Mouse (Mus musculus): ENCODE results near the gene Edem3.
"Not testable (repeated sequence)": the region's sequence is repeated elsewhere in the genome, so short reads cannot be mapped to it uniquely, and the experiment has no call there.

GRCm38 (mm10) chr1:151802795-151803194 lies 47.6 kb downstream of the Edem3 start:
- not testable (repeated sequence) for TF ChIP-seq GATA1 (IDR thresholded peaks at IDR 0.05; ENCODE audit: borderline replicate concordance, low read length); FLI1 (IDR thresholded peaks at IDR 0.05; ENCODE audit: low read length)
